Mouse (Mus musculus) lung, adult 2 months (tissue): ENCODE data around the gene Btd.

Experiments used
- CTCF ChIP-seq: fragments of 200-500 bp; IDR thresholded peaks from 2 replicates; pipeline ENCODE4 v1.5.1; 2011; ENCODE audit warnings: mild to moderate bottlenecking, low read length, control low read depth; ENCODE audit not compliant: insufficient read depth
- POLR2A ChIP-seq: fragments of 200-500 bp; IDR thresholded peaks from 2 replicates; pipeline ENCODE4 v1.6.1; 2011; ENCODE audit warnings: low read depth, mild to moderate bottlenecking, control low read depth, low read length, borderline replicate concordance; ENCODE audit errors: extremely low read depth

DNA sequence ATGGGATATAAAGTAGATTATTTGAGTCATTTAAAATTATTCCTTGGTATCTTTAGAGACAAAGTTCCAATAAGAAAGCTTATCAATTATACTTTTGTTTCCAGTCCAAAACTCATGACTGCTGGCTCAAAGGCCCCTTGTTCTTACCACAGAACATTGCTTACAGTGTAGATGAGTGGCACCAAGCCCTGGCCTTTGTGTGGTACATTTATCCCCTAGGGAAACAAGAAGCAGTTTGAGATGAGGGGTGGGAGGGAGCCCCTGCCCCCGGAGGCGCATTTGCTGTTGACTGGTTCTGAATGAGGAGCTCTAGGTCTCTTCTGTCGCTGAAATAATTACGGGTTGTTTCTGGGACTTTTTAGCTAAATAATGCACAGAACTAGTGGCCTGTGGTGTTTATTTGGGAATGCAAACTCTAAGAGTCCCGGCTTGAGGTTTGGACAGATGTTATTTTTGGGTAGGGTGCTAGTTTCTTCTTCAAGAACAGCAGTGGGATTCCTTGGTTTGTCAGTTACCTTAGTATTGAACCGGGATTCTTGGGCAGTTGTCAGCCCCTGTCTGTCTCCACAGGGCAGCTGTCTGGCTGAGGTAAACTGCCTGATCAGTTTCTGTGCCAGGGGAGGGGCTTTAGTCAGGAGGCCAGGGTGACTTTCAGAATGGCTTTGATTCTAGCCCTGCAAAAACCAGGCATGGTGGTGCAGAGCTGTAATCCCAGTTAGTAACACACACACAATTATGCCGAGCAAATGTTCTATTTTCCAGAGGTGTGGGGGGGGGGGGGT, 19.7 kb downstream of the Btd start:
- TF ChIP-seq POLR2A (no peak), CTCF (no peak)
